Mouse (Mus musculus) gastrocnemius, adult 18-20 months (tissue): ENCODE measurements around the gene Setx. TPM values are rescaled to one million over a fixed set of nuclear protein-coding genes. Genes with fewer than 3 reads are reported as not detected.

Experiments
- DNase-seq: peaks from one replicate; pipeline ENCODE4 v3.0.0; 2021; ENCODE audit warnings: low spot score
- total RNA-seq, 2 experiments: library from RNA; stranded (reverse); gene quantifications; 2 replicates each; pipeline ENCODE4 v1.2.3; 2021

The Setx gene
- total RNA-seq, 2 experiments from 2014 or later = 31.9 to 33.4 TPM

GRCm38 (mm10) chr2:29216286-29217012, 92.5 kb downstream of the Setx start:
- DNase-seq = peak; percentile 91

GRCm38 (mm10) chr2:29217042-29217441, 93.1 kb downstream of the Setx start:
- no peak for DNase-seq

GRCm38 (mm10) chr2:29217897-29218296, 93.9 kb downstream of the Setx start:
- peak; percentile 92 for DNase-seq

- DNase-seq = no peak
Measured at GRCm38 (mm10) chr2:29218831-29219230, 94.8 kb downstream of the Setx start.

- DNase-seq = peak; percentile 65
Measured at GRCm38 (mm10) chr2:29222302-29222701, 98.3 kb downstream of the Setx start.

GRCm38 (mm10) chr2:29223591-29224262, 99.7 kb downstream of the Setx start:
- DNase-seq = no peak

GRCm38 (mm10) chr2:29226671-29227070, 102.7 kb downstream of the Setx start:
- DNase-seq = no peak

GRCm38 (mm10) chr2:29230191-29230835, 106.3 kb downstream of the Setx start:
- DNase-seq = no peak

Other genes starting within 250 kb of the Setx start
- gene Barhl1, start 207.5 kb upstream of the Setx start, total RNA-seq = not detected
- gene Cfap77, start 69.1 kb upstream of the Setx start, total RNA-seq = not detected
- 1 to 10 TPM; 4.8 to 5.0 TPM for gene Ttf1, start 63.9 kb upstream of the Setx start, total RNA-seq
- gene Ntng2, start 128.8 kb downstream of the Setx start, total RNA-seq = 10 to 100 TPM; 22.3 to 31.2 TPM
- gene Med27, start 222.6 kb downstream of the Setx start, total RNA-seq = 10 to 100 TPM; 14.4 to 15.4 TPM